Mouse (Mus musculus) myocyte (in vitro differentiated cells): ENCODE results near the gene Rab6b.

Experiments
- CEBPB ChIP-seq: IDR thresholded peaks from 2 replicates; pipeline ENCODE4 v1.6.1; 2011; ENCODE audit warnings: mild to moderate bottlenecking, moderate library complexity; ENCODE audit not compliant: poor library complexity, insufficient read depth, severe bottlenecking
- E2F4 ChIP-seq: IDR thresholded peaks from one replicate; pipeline ENCODE4 v1.6.1; 2011; ENCODE audit warnings: mild to moderate bottlenecking, control low read depth, moderate library complexity; ENCODE audit not compliant: insufficient read depth
- MAX ChIP-seq: IDR thresholded peaks from one replicate; pipeline ENCODE4 v1.6.1; 2011; ENCODE audit warnings: low read depth, mild to moderate bottlenecking, control low read depth
- MYOD1 ChIP-seq, 3 experiments: IDR thresholded peaks; one replicate each; pipeline ENCODE4 v1.6.1; 2011; ENCODE audit warnings: control low read depth in 2 of 3, low read depth in 2 of 3, mild to moderate bottlenecking in 2 of 3, moderate library complexity in 1 of 3; ENCODE audit not compliant: insufficient read length in 2 of 3, control insufficient read depth in 1 of 3
- MYOG ChIP-seq, 3 experiments: IDR thresholded peaks; one replicate each; pipeline ENCODE4 v1.6.1; 2011; ENCODE audit warnings: control low read depth in 2 of 3, low read depth in 2 of 3, mild to moderate bottlenecking in 2 of 3; ENCODE audit not compliant: insufficient read length in 2 of 3, control insufficient read depth in 1 of 3, insufficient read depth in 1 of 3
- POLR2A ChIP-seq: IDR thresholded peaks from one replicate; pipeline ENCODE4 v1.6.1; 2011; ENCODE audit warnings: low read depth, mild to moderate bottlenecking, control low read depth, moderate library complexity; ENCODE audit not compliant: insufficient read length
- POLR2AphosphoS2 ChIP-seq: IDR thresholded peaks from one replicate; pipeline ENCODE4 v1.6.1; 2011; ENCODE audit warnings: low read depth, control low read depth; ENCODE audit not compliant: insufficient read length
- REST ChIP-seq: IDR thresholded peaks from one replicate; pipeline ENCODE4 v1.6.1; 2011; ENCODE audit warnings: mild to moderate bottlenecking, control low read depth, moderate library complexity; ENCODE audit not compliant: insufficient read depth, insufficient read length
- SRF ChIP-seq: IDR thresholded peaks from one replicate; pipeline ENCODE4 v1.6.1; 2011; ENCODE audit warnings: low read depth; ENCODE audit not compliant: control insufficient read depth, insufficient read length
- TCF12 ChIP-seq: IDR thresholded peaks from one replicate; pipeline ENCODE4 v1.6.1; 2011; ENCODE audit warnings: mild to moderate bottlenecking, control low read depth; ENCODE audit not compliant: poor library complexity, insufficient read depth, severe bottlenecking
- TCF3 ChIP-seq: IDR thresholded peaks from one replicate; pipeline ENCODE4 v1.6.1; 2011; ENCODE audit warnings: low read depth, control low read depth; ENCODE audit not compliant: insufficient read length
- USF1 ChIP-seq: IDR thresholded peaks from one replicate; pipeline ENCODE4 v1.6.1; 2011; ENCODE audit warnings: low read depth, mild to moderate bottlenecking, control low read depth, moderate library complexity

GRCm38 (mm10) chr9:103233006-103233395, 121.4 kb downstream of the Rab6b start:
- no peak for TF ChIP-seq POLR2A
- no peak for TF ChIP-seq REST
- TF ChIP-seq MYOG (IDR thresholded peaks at IDR 0.05; ENCODE audit: control insufficient read depth in 1 of 3, insufficient read depth in 1 of 3, insufficient read length in 2 of 3, low read depth in 2 of 3), result no peak
- TF ChIP-seq MAX, result no peak
- no peak for TF ChIP-seq USF1
- no peak for TF ChIP-seq MYOD1 (IDR thresholded peaks at IDR 0.05; ENCODE audit: control insufficient read depth in 1 of 3, insufficient read length in 2 of 3, low read depth in 2 of 3)
- TF ChIP-seq CEBPB, result no peak
- no peak for TF ChIP-seq TCF12
- TF ChIP-seq TCF3, result no peak
- TF ChIP-seq POLR2AphosphoS2, result no peak
- TF ChIP-seq E2F4, result no peak
- no peak for TF ChIP-seq SRF
